Mouse (Mus musculus): ENCODE data around the gene Fbxl17. TPM values are rescaled to one million over a fixed set of nuclear protein-coding genes. Genes with fewer than 3 reads are reported as not detected.

The Fbxl17 gene
- polyA plus RNA-seq, 1 experiment = 27.5 TPM

- Histone ChIP-seq H3K4me3 (ENCODE audit: insufficient read depth, low read length) (no peak overlapping the region), H3K27ac (ENCODE audit: insufficient read depth, low read length) (no peak overlapping the region)
- TF ChIP-seq POLR2A (IDR thresholded peaks at IDR 0.05; ENCODE audit: low read depth, low read length) (no peak), CTCF (IDR thresholded peaks at IDR 0.05; ENCODE audit: borderline replicate concordance, insufficient read depth, low read length) (no peak)
These were observed 259.1 kb downstream of the Fbxl17 start for GRCm38 (mm10) chr17:63240731-63241106.

GRCm38 (mm10) chr17:63240021-63240730 lies 259.6 kb downstream of the Fbxl17 start:
- Histone ChIP-seq H3K4me3 (ENCODE audit: insufficient read depth, low read length) (no peak overlapping the region), H3K27ac (ENCODE audit: insufficient read depth, low read length) (no peak overlapping the region), H3K4me1 (ENCODE audit: control insufficient read depth, insufficient read depth, low read length) (no peaks in the 10 kb centered on the region; the same call in 1 of the 2 replicates)
- no peak for TF ChIP-seq CTCF (IDR thresholded peaks at IDR 0.05; ENCODE audit: borderline replicate concordance, insufficient read depth, low read length)
- TF ChIP-seq POLR2A (IDR thresholded peaks at IDR 0.05; ENCODE audit: low read depth, low read length) = no peak

More at GRCm38 (mm10) chr17:63240731-63241106, 259.1 kb downstream of the Fbxl17 start:
- no peaks in the 10 kb centered on the region; the same call in 1 of the 2 replicates for H3K4me1 ChIP-seq (ENCODE audit: control insufficient read depth, insufficient read depth, low read length)

GRCm38 (mm10) chr17:63236846-63237245 lies 263.0 kb downstream of the Fbxl17 start:
- Histone ChIP-seq H3K4me3 (ENCODE audit: insufficient read depth, low read length) (no peak overlapping the region), H3K27ac (ENCODE audit: insufficient read depth, low read length) (no peak overlapping the region), H3K4me1 (ENCODE audit: control insufficient read depth, insufficient read depth, low read length) (no peaks in the 10 kb centered on the region; the same call in 1 of the 2 replicates)
- TF ChIP-seq POLR2A (IDR thresholded peaks at IDR 0.05; ENCODE audit: low read depth, low read length) (no peak), CTCF (IDR thresholded peaks at IDR 0.05; ENCODE audit: borderline replicate concordance, insufficient read depth, low read length) (no peak)

DNA sequence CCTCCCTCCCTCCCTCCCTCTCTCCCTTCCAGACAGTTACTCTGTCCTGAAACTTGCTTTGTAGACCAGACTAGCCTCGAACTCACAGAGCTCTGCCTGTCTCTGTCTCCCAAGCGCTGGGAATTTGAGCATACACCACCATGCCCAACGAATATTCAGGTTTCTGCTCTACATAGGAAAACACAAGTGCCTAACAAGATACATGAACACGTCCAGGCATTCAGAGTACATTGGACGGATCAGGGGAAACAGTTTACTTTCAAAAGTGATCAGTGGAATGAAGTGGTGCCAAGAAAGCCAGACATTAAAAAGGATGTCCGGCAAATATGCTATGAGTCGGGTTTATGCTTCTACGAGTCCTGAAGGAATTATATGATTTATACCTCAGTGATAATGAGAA lies 263.6 kb downstream of the Fbxl17 start:
- no peak overlapping the region for H3K27ac ChIP-seq (ENCODE audit: insufficient read depth, low read length)
- no peaks in the 10 kb centered on the region; the same call in 1 of the 2 replicates for H3K4me1 ChIP-seq (ENCODE audit: control insufficient read depth, insufficient read depth, low read length)
- H3K4me3 ChIP-seq (ENCODE audit: insufficient read depth, low read length) = no peak overlapping the region
- TF ChIP-seq CTCF (IDR thresholded peaks at IDR 0.05; ENCODE audit: borderline replicate concordance, insufficient read depth, low read length) (no peak), POLR2A (IDR thresholded peaks at IDR 0.05; ENCODE audit: low read depth, low read length) (no peak)

DNA sequence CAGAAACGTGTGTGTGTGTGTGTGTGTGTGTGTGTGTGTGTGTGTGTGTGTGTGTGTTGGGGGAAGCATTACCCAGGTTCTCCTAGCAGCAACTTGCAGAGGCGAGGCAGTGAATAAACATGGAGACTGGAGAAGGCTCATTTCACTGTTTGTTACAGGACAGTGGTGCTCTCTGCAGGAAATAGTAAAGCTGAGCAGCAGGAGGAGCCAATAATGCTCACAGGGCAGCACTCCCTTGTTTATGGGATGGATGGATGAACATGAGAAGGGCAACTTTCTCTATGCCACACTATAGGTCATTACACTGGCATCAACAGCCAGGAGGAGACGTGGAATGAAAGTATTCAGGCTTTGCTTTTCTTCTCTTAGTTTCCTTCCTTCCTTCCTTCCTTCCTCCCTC lies 264.0 kb downstream of the Fbxl17 start:
- TF ChIP-seq POLR2A (IDR thresholded peaks at IDR 0.05; ENCODE audit: low read depth, low read length) (no peak), CTCF (IDR thresholded peaks at IDR 0.05; ENCODE audit: borderline replicate concordance, insufficient read depth, low read length) (no peak)
- H3K27ac ChIP-seq (ENCODE audit: insufficient read depth, low read length) = no peak overlapping the region

GRCm38 (mm10) chr17:63229111-63229510 lies 270.7 kb downstream of the Fbxl17 start:
- Histone ChIP-seq H3K27ac (ENCODE audit: insufficient read depth, low read length) (no peak overlapping the region), H3K4me1 (ENCODE audit: control insufficient read depth, insufficient read depth, low read length) (no peaks in the 10 kb centered on the region), H3K4me3 (ENCODE audit: insufficient read depth, low read length) (no peak overlapping the region)
- TF ChIP-seq POLR2A (IDR thresholded peaks at IDR 0.05; ENCODE audit: low read depth, low read length) (no peak), CTCF (IDR thresholded peaks at IDR 0.05; ENCODE audit: borderline replicate concordance, insufficient read depth, low read length) (no peak)

More for the DNA sequence above, 264.0 kb downstream of the Fbxl17 start:
- Histone ChIP-seq H3K4me1 (ENCODE audit: control insufficient read depth, insufficient read depth, low read length) (no peaks in the 10 kb centered on the region; the same call in 1 of the 2 replicates), H3K4me3 (ENCODE audit: insufficient read depth, low read length) (no peak overlapping the region)

DNA sequence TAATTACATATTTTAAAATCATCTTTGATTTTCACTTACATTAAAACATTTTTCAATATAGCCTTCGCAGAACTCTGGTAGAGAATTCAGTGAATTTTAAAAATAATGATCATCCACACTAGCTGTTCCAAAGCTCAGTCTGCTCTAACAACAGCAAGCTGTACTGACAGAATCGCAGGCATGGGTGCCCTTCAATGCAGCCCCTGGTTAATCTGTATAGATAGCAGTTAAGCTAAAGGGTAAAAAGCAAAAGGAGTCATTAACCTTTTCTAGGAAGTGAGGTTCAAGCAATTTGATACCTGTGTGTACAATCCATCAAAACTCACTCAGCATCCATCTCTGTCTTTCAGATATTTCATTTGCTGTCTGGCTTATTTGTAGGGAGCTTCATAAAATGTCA lies 273.4 kb downstream of the Fbxl17 start:
- TF ChIP-seq POLR2A (IDR thresholded peaks at IDR 0.05; ENCODE audit: low read depth, low read length) (no peak), CTCF (IDR thresholded peaks at IDR 0.05; ENCODE audit: borderline replicate concordance, insufficient read depth, low read length) (no peak)
- H3K4me3 ChIP-seq (ENCODE audit: insufficient read depth, low read length) = no peak overlapping the region
- H3K27ac ChIP-seq (ENCODE audit: insufficient read depth, low read length) = no peak overlapping the region
- no peaks in the 10 kb centered on the region for H3K4me1 ChIP-seq (ENCODE audit: control insufficient read depth, insufficient read depth, low read length)

DNA sequence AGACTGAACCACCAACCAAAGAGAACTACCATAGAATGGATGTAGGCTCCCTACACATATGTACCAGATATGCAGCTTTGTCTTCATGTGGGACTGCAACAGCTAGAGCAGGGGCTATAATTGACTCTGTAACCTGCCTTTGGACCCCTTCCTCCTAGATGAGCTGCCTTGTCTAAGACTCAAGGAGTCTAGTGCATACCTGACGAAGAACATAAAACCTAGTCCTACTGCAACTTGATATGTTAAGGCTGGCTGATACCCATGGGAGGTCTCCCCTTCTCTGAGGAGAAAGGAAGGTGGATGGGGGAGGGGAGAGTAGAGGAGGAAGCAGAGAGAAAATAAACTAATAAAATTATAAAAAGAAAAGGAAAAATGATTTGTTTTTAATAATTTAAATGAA lies 273.9 kb downstream of the Fbxl17 start:
- H3K4me1 ChIP-seq (ENCODE audit: control insufficient read depth, insufficient read depth, low read length) = no peaks in the 10 kb centered on the region
- no peak overlapping the region for H3K27ac ChIP-seq (ENCODE audit: insufficient read depth, low read length)
- no peak overlapping the region for H3K4me3 ChIP-seq (ENCODE audit: insufficient read depth, low read length)
- TF ChIP-seq POLR2A (IDR thresholded peaks at IDR 0.05; ENCODE audit: low read depth, low read length) (no peak), CTCF (IDR thresholded peaks at IDR 0.05; ENCODE audit: borderline replicate concordance, insufficient read depth, low read length) (no peak)

DNA sequence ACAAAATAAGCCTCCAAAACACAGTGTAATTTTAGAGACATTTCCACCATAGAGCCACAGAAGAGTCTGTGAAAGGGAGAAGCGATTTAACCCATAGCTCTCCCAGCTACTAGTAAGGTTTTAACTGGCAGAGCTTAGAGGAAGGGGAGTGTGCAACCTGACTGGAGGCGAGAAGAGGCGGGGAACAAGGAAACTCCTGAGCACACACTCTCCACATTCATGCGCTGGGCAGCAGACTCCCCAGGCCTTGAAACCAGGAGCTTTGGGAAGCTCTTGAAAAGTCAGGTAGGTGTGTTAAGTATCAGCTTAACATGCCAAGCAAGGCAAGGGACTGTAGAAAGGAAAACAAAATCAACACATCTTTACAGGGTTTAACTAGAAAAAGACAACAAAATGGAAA lies 276.1 kb downstream of the Fbxl17 start:
- Histone ChIP-seq H3K4me3 (ENCODE audit: insufficient read depth, low read length) (no peak overlapping the region), H3K4me1 (ENCODE audit: control insufficient read depth, insufficient read depth, low read length) (no peaks in the 10 kb centered on the region), H3K27ac (ENCODE audit: insufficient read depth, low read length) (no peak overlapping the region)
- no peak for TF ChIP-seq CTCF (IDR thresholded peaks at IDR 0.05; ENCODE audit: borderline replicate concordance, insufficient read depth, low read length)
- no peak for TF ChIP-seq POLR2A (IDR thresholded peaks at IDR 0.05; ENCODE audit: low read depth, low read length)

DNA sequence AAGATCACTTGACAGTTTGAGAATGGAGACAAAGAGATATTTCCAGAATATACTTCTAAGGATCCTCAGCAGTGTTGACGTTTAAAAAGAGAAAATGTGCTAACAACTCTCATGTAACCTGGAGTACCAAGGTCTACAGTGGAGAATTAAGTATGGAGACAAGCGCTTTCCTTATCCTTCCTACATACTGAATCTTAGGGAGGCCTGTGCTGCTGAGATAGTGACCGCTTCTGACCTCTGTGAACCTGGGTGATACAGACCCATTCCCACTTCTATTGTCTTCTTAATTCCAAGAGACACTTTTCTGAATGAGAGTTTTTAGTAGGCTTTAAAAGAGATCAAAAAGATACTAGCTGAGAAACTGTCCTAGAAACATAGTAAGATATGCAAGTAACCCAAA lies 278.2 kb downstream of the Fbxl17 start:
- Histone ChIP-seq H3K4me3 (ENCODE audit: insufficient read depth, low read length) (no peak overlapping the region), H3K4me1 (ENCODE audit: control insufficient read depth, insufficient read depth, low read length) (no peaks in the 10 kb centered on the region), H3K27ac (ENCODE audit: insufficient read depth, low read length) (no peak overlapping the region)
- TF ChIP-seq CTCF (IDR thresholded peaks at IDR 0.05; ENCODE audit: borderline replicate concordance, insufficient read depth, low read length) = no peak
- TF ChIP-seq POLR2A (IDR thresholded peaks at IDR 0.05; ENCODE audit: low read depth, low read length) = no peak

Measured in embryonic fibroblast, embryonic 13.5 days (primary cell).